Mouse (Mus musculus): ENCODE measurements around the gene P3h3. TPM values are rescaled to one million over a fixed set of nuclear protein-coding genes. Genes with fewer than 3 reads are reported as not detected.
"Not testable (repeated sequence)": the region's sequence is repeated elsewhere in the genome, so short reads cannot be mapped to it uniquely, and the experiment has no call there.

The P3h3 gene
- polyA plus RNA-seq, 1 experiment from 2014 or later, result 43.2 TPM

DNA sequence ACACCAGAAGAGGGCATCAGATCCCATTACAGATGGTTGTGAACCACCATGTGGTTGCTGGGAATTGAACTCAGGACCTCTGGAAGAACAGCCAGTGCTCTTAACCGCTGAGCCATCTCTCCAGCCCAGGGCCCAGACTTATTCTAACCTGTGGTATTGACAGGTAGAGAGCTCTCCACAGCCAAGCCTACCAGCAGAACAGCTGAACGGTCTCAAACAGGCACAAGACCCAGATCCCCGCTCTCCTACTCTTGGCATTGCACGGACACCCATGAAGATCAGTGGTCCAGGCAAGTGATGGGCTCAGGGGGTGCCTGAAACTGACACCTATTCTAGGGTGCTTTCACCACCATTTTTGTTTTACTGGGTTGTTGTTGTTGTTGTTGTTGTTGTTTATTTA, 26.4 kb downstream of the P3h3 start:
- not testable (repeated sequence) for H3K27ac ChIP-seq (ENCODE audit: low read length); H3K4me1 ChIP-seq (ENCODE audit: control insufficient read depth, insufficient read depth, low read length); ATAC-seq (ENCODE audit: insufficient number of reproducible peaks, insufficient read depth, low FRiP score, low read depth); H3K27me3 ChIP-seq (ENCODE audit: control insufficient read depth, insufficient read depth, low read length); H3K9me3 ChIP-seq (ENCODE audit: control insufficient read depth, low read depth, low read length); H3K9ac ChIP-seq (replicated peaks; ENCODE audit: low read depth, low read length)
- Histone ChIP-seq H3K4me3 (ENCODE audit: low read depth, low read length) (peak overlapping the region; percentile 69; the same call in 1 of the 2 replicates), H3K36me3 (ENCODE audit: control insufficient read depth, insufficient read depth, low read length) (peaks cover 22% of the 10 kb centered on the region), H3K4me2 (replicated peaks; ENCODE audit: low read depth, low read length) (peak overlapping the region; percentile 54; the same call in 1 of the 2 replicates)
- 93% methylated on average over 4 of the region's 4 CpGs for WGBS

DNA sequence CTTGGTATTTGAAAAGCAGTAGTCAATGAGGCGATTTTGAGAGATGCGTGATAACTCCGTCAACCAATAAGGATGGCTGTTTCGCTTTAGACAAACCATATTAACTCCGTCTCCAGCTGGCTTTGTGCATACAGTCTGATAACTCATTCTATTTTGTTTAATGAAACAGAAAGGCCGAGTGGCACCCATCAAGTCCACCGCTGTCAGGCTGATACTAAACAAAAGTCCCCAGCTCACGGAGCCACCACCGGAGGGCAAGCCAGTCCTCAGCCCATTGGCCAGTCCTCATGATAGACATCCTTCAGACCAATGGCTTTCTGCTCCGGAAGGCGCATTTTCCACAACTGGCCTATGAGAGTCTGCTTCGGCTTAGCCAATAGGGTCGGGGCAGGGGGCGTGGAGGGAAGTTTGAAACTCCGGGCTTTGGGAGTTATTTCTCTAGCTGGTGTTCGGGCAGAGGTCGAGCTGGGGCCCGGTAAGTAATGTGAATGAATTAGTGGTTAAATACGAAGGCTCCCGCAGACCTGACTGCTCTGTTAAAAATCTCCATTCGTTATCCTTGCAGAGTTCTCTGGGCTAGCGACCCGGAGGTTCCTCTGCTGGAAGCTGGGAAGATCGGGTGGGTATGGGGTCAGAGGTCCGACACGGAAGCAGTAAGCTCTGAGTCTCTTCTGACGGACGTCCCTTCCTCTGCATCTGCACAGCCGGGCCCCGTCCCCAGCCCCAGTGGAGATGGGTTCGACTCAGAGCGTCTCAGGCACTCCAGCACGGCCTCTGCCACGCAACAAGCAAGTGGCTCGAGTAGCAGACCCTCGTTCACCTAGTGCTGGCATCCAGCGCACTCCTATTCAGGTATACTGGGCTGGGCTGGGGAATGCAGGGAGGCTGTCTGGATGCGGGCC, 27.5 kb downstream of the P3h3 start:
- Histone ChIP-seq H3K4me2 (replicated peaks; ENCODE audit: low read depth, low read length) (peak overlapping the region; percentile 54), H3K27ac (ENCODE audit: low read length) (peak overlapping the region; percentile 84), H3K27me3 (ENCODE audit: control insufficient read depth, insufficient read depth, low read length) (no peaks in the 10 kb centered on the region), H3K9ac (replicated peaks; ENCODE audit: low read depth, low read length) (peak overlapping the region; percentile 52), H3K36me3 (ENCODE audit: control insufficient read depth, insufficient read depth, low read length) (peaks cover 33% of the 10 kb centered on the region), H3K9me3 (ENCODE audit: control insufficient read depth, low read depth, low read length) (no peaks in the 10 kb centered on the region), H3K4me3 (ENCODE audit: low read depth, low read length) (peak overlapping the region; percentile 69), H3K4me1 (ENCODE audit: control insufficient read depth, insufficient read depth, low read length) (peaks cover 6% of the 10 kb centered on the region; the same call in 1 of the 2 replicates)
- WGBS, result under 1% methylated on average over 38 of the region's 38 CpGs
- ATAC-seq (ENCODE audit: insufficient number of reproducible peaks, insufficient read depth, low FRiP score, low read depth), result peak; percentile 87

DNA sequence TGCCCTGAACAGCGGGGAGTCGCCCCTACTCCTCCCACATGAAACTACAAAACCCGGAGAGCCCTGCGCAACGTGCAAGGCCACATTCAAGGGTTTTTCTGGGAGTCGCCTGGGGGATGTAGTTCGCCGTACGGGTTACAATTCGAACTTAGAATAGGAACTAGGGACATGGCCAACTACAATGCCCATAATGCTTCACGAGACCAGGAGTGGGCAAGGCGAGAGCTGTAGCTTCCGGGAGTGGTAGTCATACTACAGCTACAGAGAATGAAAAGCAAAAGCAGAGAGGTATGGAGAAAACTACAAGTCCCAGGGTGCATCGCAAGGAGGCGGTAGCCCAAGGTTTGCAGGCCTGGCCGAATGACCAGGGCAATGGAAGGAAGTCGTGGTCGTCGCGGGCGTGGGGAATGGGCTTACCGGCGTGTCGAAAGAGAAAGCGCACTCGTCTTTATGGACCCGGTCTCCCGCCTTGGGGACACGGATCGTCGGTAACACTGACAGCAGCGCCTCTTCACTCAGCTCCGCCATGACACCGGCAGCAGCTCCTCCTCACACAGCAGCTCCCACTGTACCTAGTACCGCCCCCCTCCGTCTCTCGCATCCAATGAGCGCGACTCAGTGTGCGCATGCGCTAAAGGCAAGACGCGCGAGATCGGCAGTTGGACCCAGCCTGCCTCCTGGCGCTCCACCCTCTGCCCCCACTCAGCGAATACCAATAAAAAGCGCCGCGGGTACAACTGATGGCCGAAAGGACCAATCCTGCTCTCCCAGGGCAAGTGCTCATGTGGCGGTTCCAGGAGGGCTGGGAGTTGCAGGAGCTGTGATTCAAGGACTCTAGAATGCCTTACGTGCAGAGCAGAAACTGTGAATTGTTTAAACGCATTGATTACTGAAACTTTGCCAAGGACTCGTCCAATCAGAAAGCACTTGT, 28.4 kb downstream of the P3h3 start, which contains the start of the genes Usp5 and Cdca3:
TSS of gene Usp5 (minus strand) at position 617 of the 931 bp plus-strand sequence.
TSS of gene Cdca3 (plus strand) at position 680 of the 931 bp plus-strand sequence.
- H3K36me3 ChIP-seq (ENCODE audit: control insufficient read depth, insufficient read depth, low read length), result peaks cover 37% of the 10 kb centered on the region
- H3K4me1 ChIP-seq (ENCODE audit: control insufficient read depth, insufficient read depth, low read length), result peaks cover 6% of the 10 kb centered on the region; the same call in 1 of the 2 replicates
- peak within 1 kb of the TSS; percentile 81 for H3K4me2 ChIP-seq (replicated peaks; ENCODE audit: low read depth, low read length)
- peak within 1 kb of the TSS; percentile 52 for H3K9ac ChIP-seq (replicated peaks; ENCODE audit: low read depth, low read length)
- H3K27ac ChIP-seq (ENCODE audit: low read length), result peak within 1 kb of the TSS; percentile 84
- H3K27me3 ChIP-seq (ENCODE audit: control insufficient read depth, insufficient read depth, low read length), result no peaks in the 10 kb centered on the region
- H3K9me3 ChIP-seq (ENCODE audit: control insufficient read depth, low read depth, low read length), result no peaks in the 10 kb centered on the region
- peak; percentile 93 for ATAC-seq (ENCODE audit: insufficient number of reproducible peaks, insufficient read depth, low FRiP score, low read depth)
- WGBS, result under 1% methylated on average over 55 of the region's 55 CpGs
- peak within 1 kb of the TSS; percentile 69 for H3K4me3 ChIP-seq (ENCODE audit: low read depth, low read length)

DNA sequence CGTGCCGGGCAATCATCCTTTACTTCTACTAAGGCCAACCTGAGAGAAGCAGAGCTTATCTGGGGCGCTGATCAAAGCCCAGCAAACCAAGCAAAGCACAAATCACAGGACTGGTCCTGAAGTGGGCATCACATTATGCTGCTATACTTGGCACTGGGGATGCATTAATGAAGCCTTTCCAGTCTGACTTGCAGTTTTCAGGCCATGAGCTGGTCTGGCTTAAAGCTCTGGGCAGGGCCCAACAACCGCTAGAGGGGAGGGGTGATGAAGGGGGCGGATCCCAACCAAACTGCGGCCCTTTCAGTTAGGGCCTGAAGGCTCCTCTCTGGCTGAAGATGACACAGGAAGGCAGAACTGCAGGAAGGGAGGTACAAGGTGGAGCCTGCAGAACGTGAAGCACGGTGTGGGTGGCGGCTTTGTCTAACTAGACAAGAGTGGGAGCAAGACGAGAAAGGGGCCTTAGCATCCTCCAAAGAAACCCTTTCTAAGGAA, 29.4 kb downstream of the P3h3 start:
- peak overlapping the region; percentile 36 for H3K9ac ChIP-seq (replicated peaks; ENCODE audit: low read depth, low read length)
- 25% methylated on average over 10 of the region's 10 CpGs for WGBS
- H3K27me3 ChIP-seq (ENCODE audit: control insufficient read depth, insufficient read depth, low read length), result no peaks in the 10 kb centered on the region
- peak overlapping the region; percentile 81 for H3K4me2 ChIP-seq (replicated peaks; ENCODE audit: low read depth, low read length)
- peaks cover 6% of the 10 kb centered on the region; the same call in 1 of the 2 replicates for H3K4me1 ChIP-seq (ENCODE audit: control insufficient read depth, insufficient read depth, low read length)
- no peaks in the 10 kb centered on the region for H3K9me3 ChIP-seq (ENCODE audit: control insufficient read depth, low read depth, low read length)
- ATAC-seq (ENCODE audit: insufficient number of reproducible peaks, insufficient read depth, low FRiP score, low read depth), result no peak
- peak overlapping the region; percentile 35; the same call in 1 of the 2 replicates for H3K27ac ChIP-seq (ENCODE audit: low read length)
- peaks cover 39% of the 10 kb centered on the region for H3K36me3 ChIP-seq (ENCODE audit: control insufficient read depth, insufficient read depth, low read length)
- peak overlapping the region; percentile 69 for H3K4me3 ChIP-seq (ENCODE audit: low read depth, low read length)

DNA sequence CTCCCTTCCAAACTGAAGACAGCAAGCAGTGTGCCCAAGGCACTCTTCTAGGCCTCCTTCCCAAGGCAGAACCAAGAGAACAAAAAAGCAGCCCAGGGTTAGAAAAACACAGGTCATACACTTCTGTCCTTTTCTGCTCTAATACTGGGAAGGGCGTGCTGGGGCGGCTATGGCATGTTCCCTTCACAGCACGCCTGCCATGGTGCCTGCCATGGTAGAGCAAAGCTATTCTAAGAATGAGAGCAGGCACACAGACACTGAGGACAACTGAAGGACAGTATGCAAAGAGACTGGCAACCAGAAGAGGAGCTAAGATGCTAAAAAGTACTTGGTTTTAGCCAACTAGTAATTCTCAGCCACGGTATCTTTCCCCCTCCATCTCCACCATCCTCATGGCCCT, 35.5 kb downstream of the P3h3 start:
- no peak for ATAC-seq (ENCODE audit: insufficient number of reproducible peaks, insufficient read depth, low FRiP score, low read depth)

DNA sequence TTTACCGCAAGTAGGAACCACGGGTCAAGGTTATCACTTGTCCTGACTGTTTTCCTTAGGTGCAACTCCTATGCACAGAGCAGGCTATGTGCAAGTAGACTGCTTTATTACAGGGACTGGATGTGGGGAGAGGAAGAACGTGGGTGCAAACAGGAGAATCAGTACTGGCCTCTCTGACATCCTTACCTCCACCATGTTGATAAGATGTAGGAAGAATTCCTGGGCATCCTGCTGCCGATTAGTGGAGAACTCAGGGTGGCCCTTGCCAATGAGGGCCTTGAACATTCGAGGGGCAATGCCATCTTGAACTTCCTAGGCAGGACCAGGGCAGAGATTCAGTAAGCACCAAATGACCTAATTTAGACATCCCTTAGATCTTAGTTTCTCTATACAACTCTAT, 36.7 kb downstream of the P3h3 start:
- H3K9me3 ChIP-seq (ENCODE audit: control insufficient read depth, low read depth, low read length), result no peaks in the 10 kb centered on the region
- H3K27me3 ChIP-seq (ENCODE audit: control insufficient read depth, insufficient read depth, low read length), result no peaks in the 10 kb centered on the region
- H3K9ac ChIP-seq (replicated peaks; ENCODE audit: low read depth, low read length), result no peak overlapping the region
- no peak for ATAC-seq (ENCODE audit: insufficient number of reproducible peaks, insufficient read depth, low FRiP score, low read depth)
- WGBS, result 92% methylated on average over 5 of the region's 5 CpGs
- no peak overlapping the region for H3K27ac ChIP-seq (ENCODE audit: low read length)
- H3K4me1 ChIP-seq (ENCODE audit: control insufficient read depth, insufficient read depth, low read length), result no peaks in the 10 kb centered on the region
- no peak overlapping the region for H3K4me3 ChIP-seq (ENCODE audit: low read depth, low read length)
- H3K36me3 ChIP-seq (ENCODE audit: control insufficient read depth, insufficient read depth, low read length), result peaks cover 95% of the 10 kb centered on the region
- H3K4me2 ChIP-seq (replicated peaks; ENCODE audit: low read depth, low read length), result no peak overlapping the region

More for the DNA sequence above, 35.5 kb downstream of the P3h3 start:
- Histone ChIP-seq H3K27ac (ENCODE audit: low read length) (no peak overlapping the region), H3K4me3 (ENCODE audit: low read depth, low read length) (no peak overlapping the region), H3K4me1 (ENCODE audit: control insufficient read depth, insufficient read depth, low read length) (no peaks in the 10 kb centered on the region), H3K4me2 (replicated peaks; ENCODE audit: low read depth, low read length) (no peak overlapping the region), H3K27me3 (ENCODE audit: control insufficient read depth, insufficient read depth, low read length) (no peaks in the 10 kb centered on the region), H3K9me3 (ENCODE audit: control insufficient read depth, low read depth, low read length) (no peaks in the 10 kb centered on the region), H3K9ac (replicated peaks; ENCODE audit: low read depth, low read length) (no peak overlapping the region), H3K36me3 (ENCODE audit: control insufficient read depth, insufficient read depth, low read length) (peaks cover 93% of the 10 kb centered on the region)
- WGBS, result 96% methylated on average over 4 of the region's 4 CpGs

DNA sequence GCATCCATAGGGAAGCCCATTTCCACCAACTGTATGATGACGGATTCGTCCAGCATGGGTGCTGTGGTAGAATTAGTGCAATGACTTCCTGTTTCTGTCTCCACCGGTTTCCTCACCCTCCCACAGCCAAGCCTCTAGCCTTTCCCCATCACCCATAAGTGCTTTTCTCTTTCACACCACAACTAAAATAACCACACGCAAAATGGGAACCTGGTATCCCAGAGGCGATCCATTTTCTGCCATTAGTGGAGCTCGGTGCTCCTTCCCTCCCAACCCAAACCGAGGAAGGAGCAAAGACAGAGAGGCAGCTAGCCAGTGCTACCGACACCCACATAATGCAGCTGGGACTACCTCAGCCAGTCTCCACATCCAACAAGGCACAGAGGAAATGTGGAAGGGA, 39.6 kb downstream of the P3h3 start:
- Histone ChIP-seq H3K27ac (ENCODE audit: low read length) (no peak overlapping the region), H3K4me2 (replicated peaks; ENCODE audit: low read depth, low read length) (no peak overlapping the region), H3K36me3 (ENCODE audit: control insufficient read depth, insufficient read depth, low read length) (peaks cover 71% of the 10 kb centered on the region), H3K4me3 (ENCODE audit: low read depth, low read length) (no peak overlapping the region), H3K4me1 (ENCODE audit: control insufficient read depth, insufficient read depth, low read length) (peaks cover 10% of the 10 kb centered on the region), H3K27me3 (ENCODE audit: control insufficient read depth, insufficient read depth, low read length) (no peaks in the 10 kb centered on the region), H3K9ac (replicated peaks; ENCODE audit: low read depth, low read length) (no peak overlapping the region), H3K9me3 (ENCODE audit: control insufficient read depth, low read depth, low read length) (no peaks in the 10 kb centered on the region)
- no peak for ATAC-seq (ENCODE audit: insufficient number of reproducible peaks, insufficient read depth, low FRiP score, low read depth)
- WGBS, result 90% methylated on average over 8 of the region's 8 CpGs

DNA sequence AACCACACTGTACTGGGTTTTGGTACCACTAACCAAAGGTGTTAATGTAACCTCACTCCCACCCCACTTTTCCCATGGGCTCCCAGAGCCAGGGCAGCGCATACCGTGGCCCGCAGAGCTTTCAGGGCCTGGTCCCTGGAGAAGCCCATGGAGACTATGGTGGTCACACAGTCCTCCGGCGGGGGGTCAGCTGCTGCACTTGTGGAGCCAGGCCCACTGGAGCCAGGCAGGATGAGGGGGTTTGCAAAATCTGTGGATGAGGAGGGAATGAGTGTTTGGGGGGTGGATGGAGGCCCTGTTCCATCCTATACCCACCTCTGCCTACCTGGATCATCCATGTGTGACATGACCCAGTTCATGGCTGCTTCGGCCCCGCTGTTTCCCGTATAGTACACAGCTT, 40.0 kb downstream of the P3h3 start:
- Histone ChIP-seq H3K27me3 (ENCODE audit: control insufficient read depth, insufficient read depth, low read length) (no peaks in the 10 kb centered on the region), H3K4me1 (ENCODE audit: control insufficient read depth, insufficient read depth, low read length) (peaks cover 12% of the 10 kb centered on the region), H3K9ac (replicated peaks; ENCODE audit: low read depth, low read length) (no peak overlapping the region), H3K4me2 (replicated peaks; ENCODE audit: low read depth, low read length) (no peak overlapping the region), H3K36me3 (ENCODE audit: control insufficient read depth, insufficient read depth, low read length) (peaks cover 67% of the 10 kb centered on the region), H3K9me3 (ENCODE audit: control insufficient read depth, low read depth, low read length) (no peaks in the 10 kb centered on the region), H3K4me3 (ENCODE audit: low read depth, low read length) (no peak overlapping the region), H3K27ac (ENCODE audit: low read length) (no peak overlapping the region)
- no peak for ATAC-seq (ENCODE audit: insufficient number of reproducible peaks, insufficient read depth, low FRiP score, low read depth)
- 97% methylated on average over 8 of the region's 8 CpGs for WGBS
